Mouse (Mus musculus): ENCODE data around the gene Kcnf1. TPM values are rescaled to one million over a fixed set of nuclear protein-coding genes. Genes with fewer than 3 reads are reported as not detected.

The Kcnf1 gene
- 4.1 and 4.3 TPM in 2 replicates for polyA plus RNA-seq (2012; rRNA removed)

DNA sequence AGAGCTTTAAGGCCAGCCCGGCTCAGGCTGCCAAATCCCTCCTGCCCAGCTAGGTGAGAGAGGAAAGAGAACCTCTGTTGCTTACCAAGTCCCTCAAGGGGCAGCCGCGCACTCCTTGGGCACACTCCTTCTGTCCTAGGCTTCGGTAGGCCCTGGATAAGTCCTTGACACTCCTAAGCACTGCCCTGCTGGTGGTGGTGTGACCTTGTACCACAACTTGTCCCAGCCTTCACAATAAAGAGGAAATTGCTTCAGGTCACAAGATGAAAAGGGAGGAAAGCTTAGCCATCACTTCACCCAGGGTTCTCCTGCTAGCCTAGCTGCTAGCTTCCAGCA lies at the start of gene Kcnf1:
TSS of gene Kcnf1 (minus strand) at position 132 of the 336 bp plus-strand sequence.

Other genes starting within 250 kb of the Kcnf1 start
- gene Pqlc3, start 176.5 kb downstream of the Kcnf1 start, polyA plus RNA-seq (2012; rRNA removed) = 1.2 and 2.1 TPM in 2 replicates
- 1.1 and 1.3 TPM in 2 replicates for gene 2410004P03Rik, start 165.2 kb downstream of the Kcnf1 start, polyA plus RNA-seq (2012; rRNA removed)
- gene Pdia6, start 89.7 kb upstream of the Kcnf1 start, polyA plus RNA-seq (2012; rRNA removed) = 239 and 283 TPM in 2 replicates
- 0.18 and 0.49 TPM in 2 replicates for gene Atp6v1c2, start 152.5 kb upstream of the Kcnf1 start, polyA plus RNA-seq (2012; rRNA removed)
- gene Nol10, start 171.6 kb upstream of the Kcnf1 start, polyA plus RNA-seq (2012; rRNA removed) = 18.1 and 18.8 TPM in 2 replicates

All from central nervous system, embryonic 14 days (tissue).